Mouse (Mus musculus) olfactory bulb, adult 2 months (tissue): Measurements from ENCODE around the gene Lrba.

Source experiments
- CTCF ChIP-seq: fragments of 200-500 bp; IDR thresholded peaks from 2 replicates; pipeline ENCODE4 v1.5.1; 2012; ENCODE audit warnings: low read depth, mild to moderate bottlenecking, low read length, moderate library complexity; ENCODE audit not compliant: insufficient read depth
- POLR2A ChIP-seq: fragments of 200-500 bp; IDR thresholded peaks from 2 replicates; pipeline ENCODE4 v1.6.1; 2012; ENCODE audit warnings: mild to moderate bottlenecking, low read depth, low read length, moderate library complexity; ENCODE audit not compliant: insufficient read depth

- TF ChIP-seq CTCF, result no peak
- TF ChIP-seq POLR2A, result no peak
These were observed 28.0 kb upstream of the Lrba start for GRCm38 (mm10) chr3:86196471-86196870.
